Mouse (Mus musculus) olfactory bulb, adult 2 months (tissue): ENCODE data around the gene Haus8. TPM values are rescaled to one million over a fixed set of nuclear protein-coding genes. Genes with fewer than 3 reads are reported as not detected.
"Not testable (repeated sequence)": the region's sequence is repeated elsewhere in the genome, so short reads cannot be mapped to it uniquely, and the experiment has no call there.

Experiments
- H3K27ac ChIP-seq: fragments of 200-500 bp; 2 replicates; pipeline ENCODE4 v1.5.1; 2012; ENCODE audit warnings: low read depth, low read length; ENCODE audit not compliant: insufficient read depth
- H3K4me1 ChIP-seq: fragments of 200-500 bp; 2 replicates; pipeline ENCODE4 v1.6.1; 2012; ENCODE audit warnings: low read length; ENCODE audit not compliant: control insufficient read depth, insufficient read depth
- H3K4me3 ChIP-seq: fragments of 200-500 bp; 2 replicates; pipeline ENCODE4 v1.5.1; 2012; ENCODE audit warnings: mild to moderate bottlenecking, low read depth, low read length, moderate library complexity; ENCODE audit not compliant: insufficient read depth
- CTCF ChIP-seq: fragments of 200-500 bp; IDR thresholded peaks from 2 replicates; pipeline ENCODE4 v1.5.1; 2012; ENCODE audit warnings: low read depth, mild to moderate bottlenecking, low read length, moderate library complexity; ENCODE audit not compliant: insufficient read depth
- POLR2A ChIP-seq: fragments of 200-500 bp; IDR thresholded peaks from 2 replicates; pipeline ENCODE4 v1.6.1; 2012; ENCODE audit warnings: mild to moderate bottlenecking, low read depth, low read length, moderate library complexity; ENCODE audit not compliant: insufficient read depth
- WGBS: fragments of 180-500 bp; shearing (Covaris S2); methylation state at CpG from one replicate; pipeline ENCODE4 v1.1.7; 2018; 5-methylcytosine and 5-hydroxymethylcytosine counted together
- polyA plus RNA-seq: library from polyadenylated mRNA; stranded (reverse); fragments of >200 nt; gene quantifications from 2 replicates; pipeline ENCODE4 v1.2.4, GENCODE M21; 2012; ENCODE audit warnings: low replicate concordance; ENCODE audit not compliant: missing spikeins, insufficient read depth, insufficient read length

Haus8 gene
- polyA plus RNA-seq, 1 experiment: not detected

DNA sequence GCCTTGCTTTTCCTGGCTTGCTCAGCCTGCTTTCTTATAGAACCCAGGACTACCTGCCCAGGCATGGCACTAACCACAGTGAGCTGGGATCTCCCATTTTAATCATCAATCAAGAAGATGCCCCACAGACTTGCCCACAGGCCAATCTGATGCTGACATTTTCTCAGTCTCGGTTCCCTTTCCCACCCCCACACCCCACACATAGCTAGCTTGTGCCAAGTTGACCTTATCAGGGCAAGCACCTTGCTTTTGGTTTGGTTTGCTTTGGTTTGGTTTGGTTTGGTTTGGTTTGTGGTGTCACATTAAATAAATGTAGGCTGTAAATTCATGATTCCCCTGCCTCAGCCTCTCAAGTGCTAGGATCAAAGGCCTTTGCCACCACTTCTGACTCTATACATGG is 34.6 kb upstream of the Haus8 start:
- H3K27ac ChIP-seq: no peak overlapping the region
- WGBS: 80% methylated on average over 1 of the region's 1 CpGs
- no peak overlapping the region for H3K4me3 ChIP-seq
- TF ChIP-seq POLR2A (no peak), CTCF (no peak)
- 0 out of 2 replicates have a peak, but pooled peaks cover 4% of the 10 kb centered on the region for H3K4me1 ChIP-seq

DNA sequence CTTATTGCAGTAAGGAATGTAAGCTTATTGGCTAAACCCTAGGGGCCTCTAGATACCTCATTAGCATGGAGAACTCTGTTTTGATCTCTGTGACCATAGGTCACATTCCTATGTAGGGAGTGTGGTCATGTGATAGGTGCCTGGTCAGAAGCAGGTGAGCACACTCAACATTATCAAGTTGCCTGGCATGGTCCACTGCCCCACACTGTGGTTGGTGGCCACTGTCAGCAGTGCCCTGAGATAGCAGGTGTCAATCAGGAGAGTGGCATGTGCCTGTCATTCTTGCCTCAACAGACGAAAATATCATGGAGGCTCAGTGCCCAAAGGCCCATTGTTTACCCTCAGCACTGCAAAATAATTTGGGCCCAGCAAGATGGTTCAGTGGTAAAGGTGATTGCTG is 33.3 kb upstream of the Haus8 start:
- Histone ChIP-seq H3K4me1 (0 out of 2 replicates have a peak, but pooled peaks cover 4% of the 10 kb centered on the region), H3K4me3 (no peak overlapping the region), H3K27ac (no peak overlapping the region)
- TF ChIP-seq POLR2A (no peak), CTCF (no peak)
- WGBS: 53% methylated on average over 1 of the region's 1 CpGs

DNA sequence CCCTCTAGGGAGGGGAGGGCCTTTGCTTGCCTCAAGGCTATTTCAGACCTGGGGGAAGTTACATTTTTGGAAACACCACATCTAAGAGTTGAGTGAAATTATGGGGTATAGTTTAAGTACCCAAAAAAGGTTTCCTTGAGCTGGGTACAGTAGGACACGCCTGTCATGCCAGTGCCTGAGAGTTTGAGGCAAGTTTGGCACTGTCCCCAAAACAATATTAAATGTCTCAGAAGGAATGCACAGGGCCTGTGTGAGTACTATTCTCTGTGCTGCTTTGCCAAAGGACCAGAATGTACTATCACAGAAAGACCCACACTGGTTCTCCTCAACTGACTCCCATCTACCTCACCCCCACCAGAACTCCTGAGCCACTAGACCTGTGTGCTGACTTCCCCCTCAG is 30.9 kb upstream of the Haus8 start:
- H3K4me3 ChIP-seq: no peak overlapping the region
- WGBS: 79% methylated on average over 1 of the region's 1 CpGs
- TF ChIP-seq CTCF: no peak
- TF ChIP-seq POLR2A: no peak

GRCm38 (mm10) chr8:71302788-71303187 is 30.1 kb upstream of the Haus8 start:
- H3K27ac ChIP-seq: no peak overlapping the region
- TF ChIP-seq CTCF (no peak), POLR2A (no peak)
- H3K4me1 ChIP-seq: no peaks in the 10 kb centered on the region
- H3K4me3 ChIP-seq: no peak overlapping the region
- 100% methylated on average over 1 of the region's 1 CpGs for WGBS

More for the DNA sequence above, 30.9 kb upstream of the Haus8 start:
- H3K4me1 ChIP-seq: no peaks in the 10 kb centered on the region
- H3K27ac ChIP-seq: no peak overlapping the region

- no peak overlapping the region for H3K27ac ChIP-seq
- no peaks in the 10 kb centered on the region for H3K4me1 ChIP-seq
- 94% methylated on average over 3 of the region's 3 CpGs for WGBS
- H3K4me3 ChIP-seq: no peak overlapping the region
- TF ChIP-seq POLR2A: no peak
- TF ChIP-seq CTCF: no peak
These were observed 27.0 kb upstream of the Haus8 start for GRCm38 (mm10) chr8:71299716-71300115.

DNA sequence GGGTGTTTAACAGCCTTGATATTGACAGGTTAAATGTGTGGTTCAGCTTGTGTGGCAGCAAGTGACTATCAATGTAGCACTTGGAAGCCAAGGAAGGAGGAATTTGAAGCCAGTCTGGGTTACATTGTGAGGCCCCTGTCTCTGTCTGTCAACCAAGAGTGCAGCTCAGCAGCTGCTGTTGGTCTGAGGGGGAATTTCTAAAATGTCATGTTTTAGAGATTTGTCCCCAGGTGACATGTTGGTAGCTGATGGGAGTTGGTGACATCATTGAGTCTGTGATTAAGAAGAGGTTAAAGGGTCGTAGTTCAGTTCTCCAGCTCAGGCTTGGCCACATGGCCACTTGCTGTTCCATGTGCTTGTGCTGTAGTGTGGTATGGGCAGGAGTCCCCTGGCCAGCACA is 24.7 kb upstream of the Haus8 start:
- no peaks in the 10 kb centered on the region for H3K4me1 ChIP-seq
- 94% methylated on average over 1 of the region's 1 CpGs for WGBS
- no peak for TF ChIP-seq CTCF
- no peak for TF ChIP-seq POLR2A
- no peak overlapping the region for H3K27ac ChIP-seq
- H3K4me3 ChIP-seq: no peak overlapping the region

- H3K4me1 ChIP-seq: no peaks in the 10 kb centered on the region
- H3K4me3 ChIP-seq: no peak overlapping the region
- TF ChIP-seq POLR2A (no peak), CTCF (no peak)
- no peak overlapping the region for H3K27ac ChIP-seq
- WGBS: 77% methylated on average over 2 of the region's 2 CpGs
These were observed 24.1 kb upstream of the Haus8 start for GRCm38 (mm10) chr8:71296784-71297183.

DNA sequence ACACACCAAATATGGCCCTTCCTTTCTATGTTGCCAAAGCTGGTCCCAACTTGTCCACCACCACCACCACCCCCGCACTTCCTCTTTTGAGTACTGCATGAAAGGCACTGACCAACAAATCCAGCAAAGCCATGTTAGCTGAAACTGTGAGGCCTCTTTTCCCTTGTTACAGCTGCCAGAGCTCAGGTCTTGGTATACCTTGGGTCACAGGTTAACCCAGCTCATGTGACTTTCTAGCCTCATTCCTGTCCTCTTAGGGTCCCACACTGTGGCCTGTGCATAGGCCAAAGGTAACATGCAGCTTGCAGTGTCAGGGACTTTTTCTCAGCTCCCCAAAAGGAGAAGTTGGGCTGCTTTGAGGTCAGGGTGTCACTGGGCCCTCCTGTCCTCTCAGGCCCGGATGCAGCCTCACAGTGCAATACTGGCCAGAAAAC is 23.5 kb upstream of the Haus8 start:
- Histone ChIP-seq H3K4me3 (no peak overlapping the region), H3K27ac (no peak overlapping the region), H3K4me1 (no peaks in the 10 kb centered on the region)
- WGBS: 90% methylated on average over 2 of the region's 2 CpGs
- TF ChIP-seq CTCF: no peak
- no peak for TF ChIP-seq POLR2A

DNA sequence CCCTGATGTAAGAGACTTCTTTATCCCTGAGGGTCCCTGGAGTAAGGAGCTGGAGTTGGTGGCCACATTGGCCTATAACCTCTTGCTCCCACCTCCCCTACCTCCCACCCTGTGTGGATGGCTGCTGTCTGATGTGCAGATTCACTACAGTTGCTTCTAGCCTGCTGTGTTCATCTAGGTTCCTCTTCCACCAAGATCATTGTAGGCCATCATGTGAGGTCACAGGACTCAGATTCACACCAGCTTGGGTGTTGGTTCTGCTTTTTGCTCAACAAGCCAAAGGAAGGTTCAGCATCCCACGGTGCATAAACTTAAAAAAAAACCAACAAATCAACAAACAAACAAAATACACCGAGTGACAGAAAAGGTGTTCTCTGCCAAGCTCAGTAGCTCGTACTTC is 21.2 kb upstream of the Haus8 start:
- not testable (repeated sequence) for H3K27ac ChIP-seq, H3K4me3 ChIP-seq, H3K4me1 ChIP-seq
- 88% methylated on average over 3 of the region's 3 CpGs for WGBS

- Histone ChIP-seq H3K4me1 (peaks cover 7% of the 10 kb centered on the region; the same call in 1 of the 2 replicates), H3K27ac (no peak overlapping the region), H3K4me3 (no peak overlapping the region)
- 92% methylated on average over 6 of the region's 6 CpGs for WGBS
- TF ChIP-seq POLR2A (no peak), CTCF (no peak)
These were observed 18.6 kb upstream of the Haus8 start for GRCm38 (mm10) chr8:71291351-71291750.

GRCm38 (mm10) chr8:71290911-71291310 is 18.2 kb upstream of the Haus8 start:
- Histone ChIP-seq H3K4me1 (peaks cover 7% of the 10 kb centered on the region; the same call in 1 of the 2 replicates), H3K27ac (no peak overlapping the region), H3K4me3 (no peak overlapping the region)
- 95% methylated on average over 10 of the region's 10 CpGs for WGBS
- no peak for TF ChIP-seq POLR2A
- no peak for TF ChIP-seq CTCF
